Mouse (Mus musculus): ENCODE results near the gene Il6st. TPM values are rescaled to one million over a fixed set of nuclear protein-coding genes. Genes with fewer than 3 reads are reported as not detected.

The Il6st gene
- total RNA-seq, 1 experiment = 55.2 TPM

- in situ Hi-C loops (cut with MboI; ENCODE audit: low sequenced_read_pairs in 2 of 2, unreplicated experiment in 2 of 2) = no loop called here
- H3K9ac ChIP-seq (ENCODE audit: insufficient read depth, low read depth, low read length, poor library complexity, severe bottlenecking) = no peak overlapping the region
- H3K36me3 ChIP-seq (ENCODE audit: control insufficient read depth, insufficient read depth, low read length, poor library complexity, severe bottlenecking) = peaks cover 29% of the 10 kb centered on the region
- TF ChIP-seq ZC3H11A (IDR thresholded peaks at IDR 0.05; ENCODE audit: borderline replicate concordance, low read depth, low read length) (no peak), HCFC1 (IDR thresholded peaks at IDR 0.05; ENCODE audit: borderline replicate concordance, insufficient read depth, low read length) (no peak), ZNF384 (IDR thresholded peaks at IDR 0.05; ENCODE audit: low read depth, low read length) (no peak), MAFK (IDR thresholded peaks at IDR 0.05; ENCODE audit: insufficient read depth, low read depth, low read length) (no peak), CHD2 (IDR thresholded peaks at IDR 0.05; ENCODE audit: low read depth, low read length) (no peak)
- no peak overlapping the region for H3K27ac ChIP-seq (ENCODE audit: insufficient read depth, low read depth, low read length, poor library complexity, severe bottlenecking)
- peaks cover 0 to 2% of the 10 kb centered on the region in 2 experiments; a peak in 1 of 4 replicates for H3K4me1 ChIP-seq (ENCODE audit: control insufficient read depth in 2 of 2, insufficient read depth in 2 of 2, low read length in 2 of 2, poor library complexity in 1 of 2)
- H3K9me3 ChIP-seq (ENCODE audit: control insufficient read depth, insufficient read depth, low read depth, low read length) = no peaks in the 10 kb centered on the region
- no peak for DNase-seq (ENCODE audit: low read depth, low spot score)
- H3K4me3 ChIP-seq (ENCODE audit: insufficient read depth in 1 of 2, low read depth in 1 of 2, low read length in 2 of 2, poor library complexity in 1 of 2, severe bottlenecking in 1 of 2) = no peak overlapping the region
Measured at GRCm38 (mm10) chr13:112491636-112492284, 27.9 kb downstream of the Il6st start.

GRCm38 (mm10) chr13:112492285-112492678, 28.4 kb downstream of the Il6st start:
- peaks cover 0 to 2% of the 10 kb centered on the region in 2 experiments; a peak in 1 of 4 replicates for H3K4me1 ChIP-seq (ENCODE audit: control insufficient read depth in 2 of 2, insufficient read depth in 2 of 2, low read length in 2 of 2, poor library complexity in 1 of 2)
- H3K9ac ChIP-seq (ENCODE audit: insufficient read depth, low read depth, low read length, poor library complexity, severe bottlenecking) = no peak overlapping the region
- H3K27ac ChIP-seq (ENCODE audit: insufficient read depth, low read depth, low read length, poor library complexity, severe bottlenecking) = no peak overlapping the region
- peaks cover 29% of the 10 kb centered on the region for H3K36me3 ChIP-seq (ENCODE audit: control insufficient read depth, insufficient read depth, low read length, poor library complexity, severe bottlenecking)
- no peak for TF ChIP-seq CHD2 (IDR thresholded peaks at IDR 0.05; ENCODE audit: low read depth, low read length)
- no peak for TF ChIP-seq ZC3H11A (IDR thresholded peaks at IDR 0.05; ENCODE audit: borderline replicate concordance, low read depth, low read length)
- no peak for TF ChIP-seq ZNF384 (IDR thresholded peaks at IDR 0.05; ENCODE audit: low read depth, low read length)
- no peak for TF ChIP-seq MAFK (IDR thresholded peaks at IDR 0.05; ENCODE audit: insufficient read depth, low read depth, low read length)
- no peak for TF ChIP-seq HCFC1 (IDR thresholded peaks at IDR 0.05; ENCODE audit: borderline replicate concordance, insufficient read depth, low read length)
- in situ Hi-C loops (cut with MboI; ENCODE audit: low sequenced_read_pairs in 2 of 2, unreplicated experiment in 2 of 2) = no loop called here
- H3K9me3 ChIP-seq (ENCODE audit: control insufficient read depth, insufficient read depth, low read depth, low read length) = no peaks in the 10 kb centered on the region
- DNase-seq (ENCODE audit: low read depth, low spot score) = no peak
- H3K4me3 ChIP-seq (ENCODE audit: insufficient read depth in 1 of 2, low read depth in 1 of 2, low read length in 2 of 2, poor library complexity in 1 of 2, severe bottlenecking in 1 of 2) = no peak overlapping the region

GRCm38 (mm10) chr13:112494590-112494989, 30.7 kb downstream of the Il6st start:
- H3K9ac ChIP-seq (ENCODE audit: insufficient read depth, low read depth, low read length, poor library complexity, severe bottlenecking) = no peak overlapping the region
- H3K36me3 ChIP-seq (ENCODE audit: control insufficient read depth, insufficient read depth, low read length, poor library complexity, severe bottlenecking) = peaks cover 47% of the 10 kb centered on the region
- in situ Hi-C loops (cut with MboI; ENCODE audit: low sequenced_read_pairs in 2 of 2, unreplicated experiment in 2 of 2) = no loop called here
- H3K4me3 ChIP-seq (ENCODE audit: insufficient read depth in 1 of 2, low read depth in 1 of 2, low read length in 2 of 2, poor library complexity in 1 of 2, severe bottlenecking in 1 of 2) = no peak overlapping the region
- DNase-seq (ENCODE audit: low read depth, low spot score) = no peak
- no peak overlapping the region; the same call in 1 of the 2 replicates for H3K27ac ChIP-seq (ENCODE audit: insufficient read depth, low read depth, low read length, poor library complexity, severe bottlenecking)
- TF ChIP-seq CHD2 (IDR thresholded peaks at IDR 0.05; ENCODE audit: low read depth, low read length) = no peak
- no peak for TF ChIP-seq HCFC1 (IDR thresholded peaks at IDR 0.05; ENCODE audit: borderline replicate concordance, insufficient read depth, low read length)
- no peak for TF ChIP-seq ZC3H11A (IDR thresholded peaks at IDR 0.05; ENCODE audit: borderline replicate concordance, low read depth, low read length)
- TF ChIP-seq MAFK (IDR thresholded peaks at IDR 0.05; ENCODE audit: insufficient read depth, low read depth, low read length) = no peak
- no peak for TF ChIP-seq ZNF384 (IDR thresholded peaks at IDR 0.05; ENCODE audit: low read depth, low read length)
- H3K9me3 ChIP-seq (ENCODE audit: control insufficient read depth, insufficient read depth, low read depth, low read length) = no peaks in the 10 kb centered on the region
- H3K4me1 ChIP-seq (ENCODE audit: control insufficient read depth in 2 of 2, insufficient read depth in 2 of 2, low read length in 2 of 2, poor library complexity in 1 of 2) = peaks cover 0 to 2% of the 10 kb centered on the region in 2 experiments; a peak in 1 of 4 replicates

GRCm38 (mm10) chr13:112500027-112500426, 36.2 kb downstream of the Il6st start:
- H3K4me1 ChIP-seq (ENCODE audit: control insufficient read depth in 2 of 2, insufficient read depth in 2 of 2, low read length in 2 of 2, poor library complexity in 1 of 2) = no peaks in the 10 kb centered on the region
- H3K9me3 ChIP-seq (ENCODE audit: control insufficient read depth, insufficient read depth, low read depth, low read length) = no peaks in the 10 kb centered on the region
- DNase-seq (ENCODE audit: low read depth, low spot score) = no peak
- peaks cover 58% of the 10 kb centered on the region for H3K36me3 ChIP-seq (ENCODE audit: control insufficient read depth, insufficient read depth, low read length, poor library complexity, severe bottlenecking)
- no peak for TF ChIP-seq ZNF384 (IDR thresholded peaks at IDR 0.05; ENCODE audit: low read depth, low read length)
- no peak for TF ChIP-seq ZC3H11A (IDR thresholded peaks at IDR 0.05; ENCODE audit: borderline replicate concordance, low read depth, low read length)
- TF ChIP-seq CHD2 (IDR thresholded peaks at IDR 0.05; ENCODE audit: low read depth, low read length) = no peak
- TF ChIP-seq HCFC1 (IDR thresholded peaks at IDR 0.05; ENCODE audit: borderline replicate concordance, insufficient read depth, low read length) = no peak
- TF ChIP-seq MAFK (IDR thresholded peaks at IDR 0.05; ENCODE audit: insufficient read depth, low read depth, low read length) = no peak
- H3K9ac ChIP-seq (ENCODE audit: insufficient read depth, low read depth, low read length, poor library complexity, severe bottlenecking) = no peak overlapping the region
- in situ Hi-C loops (cut with MboI; ENCODE audit: low sequenced_read_pairs in 2 of 2, unreplicated experiment in 2 of 2) = loop anchor here (10.0 kb wide), 2 partner anchors 185 to 195 kb away; no protein-coding TSS in a partner anchor
- H3K27ac ChIP-seq (ENCODE audit: insufficient read depth, low read depth, low read length, poor library complexity, severe bottlenecking) = no peak overlapping the region
- H3K4me3 ChIP-seq (ENCODE audit: insufficient read depth in 1 of 2, low read depth in 1 of 2, low read length in 2 of 2, poor library complexity in 1 of 2, severe bottlenecking in 1 of 2) = no peak overlapping the region

Measured in ES-E14 (cell line).